Mouse (Mus musculus) lung, adult 2 months (tissue): ENCODE data around the gene Ndufs8. TPM values are rescaled to one million over a fixed set of nuclear protein-coding genes. Genes with fewer than 3 reads are reported as not detected.

Experiments
- DNase-seq: peaks from one replicate; pipeline ENCODE4 v3.0.0; 2022
- H3K4me1 ChIP-seq: fragments of 200-500 bp; 2 replicates; pipeline ENCODE4 v1.6.1; 2011; ENCODE audit warnings: low read length; ENCODE audit not compliant: control insufficient read depth, insufficient read depth
- H3K4me3 ChIP-seq: fragments of 200-500 bp; replicated peaks from 2 replicates; pipeline ENCODE3; 2011; ENCODE audit warnings: low read depth, mild to moderate bottlenecking, control low read depth, low read length; ENCODE audit errors: extremely low read depth
- CTCF ChIP-seq: fragments of 200-500 bp; IDR thresholded peaks from 2 replicates; pipeline ENCODE4 v1.5.1; 2011; ENCODE audit warnings: mild to moderate bottlenecking, low read length, control low read depth; ENCODE audit not compliant: insufficient read depth
- POLR2A ChIP-seq: fragments of 200-500 bp; IDR thresholded peaks from 2 replicates; pipeline ENCODE4 v1.6.1; 2011; ENCODE audit warnings: low read depth, mild to moderate bottlenecking, control low read depth, low read length, borderline replicate concordance; ENCODE audit errors: extremely low read depth
- WGBS: fragments of 180-500 bp; shearing (Covaris S2); methylation state at CpG from one replicate; pipeline ENCODE4 v1.1.7; 2018; 5-methylcytosine and 5-hydroxymethylcytosine counted together
- polyA plus RNA-seq: library from polyadenylated mRNA; depleted of rRNA; stranded (reverse); fragments of >200 nt; gene quantifications from 2 replicates; pipeline ENCODE4 v1.2.3, GENCODE M21; 2012

Ndufs8 gene
- polyA plus RNA-seq, 1 experiment, result 189 TPM

DNA sequence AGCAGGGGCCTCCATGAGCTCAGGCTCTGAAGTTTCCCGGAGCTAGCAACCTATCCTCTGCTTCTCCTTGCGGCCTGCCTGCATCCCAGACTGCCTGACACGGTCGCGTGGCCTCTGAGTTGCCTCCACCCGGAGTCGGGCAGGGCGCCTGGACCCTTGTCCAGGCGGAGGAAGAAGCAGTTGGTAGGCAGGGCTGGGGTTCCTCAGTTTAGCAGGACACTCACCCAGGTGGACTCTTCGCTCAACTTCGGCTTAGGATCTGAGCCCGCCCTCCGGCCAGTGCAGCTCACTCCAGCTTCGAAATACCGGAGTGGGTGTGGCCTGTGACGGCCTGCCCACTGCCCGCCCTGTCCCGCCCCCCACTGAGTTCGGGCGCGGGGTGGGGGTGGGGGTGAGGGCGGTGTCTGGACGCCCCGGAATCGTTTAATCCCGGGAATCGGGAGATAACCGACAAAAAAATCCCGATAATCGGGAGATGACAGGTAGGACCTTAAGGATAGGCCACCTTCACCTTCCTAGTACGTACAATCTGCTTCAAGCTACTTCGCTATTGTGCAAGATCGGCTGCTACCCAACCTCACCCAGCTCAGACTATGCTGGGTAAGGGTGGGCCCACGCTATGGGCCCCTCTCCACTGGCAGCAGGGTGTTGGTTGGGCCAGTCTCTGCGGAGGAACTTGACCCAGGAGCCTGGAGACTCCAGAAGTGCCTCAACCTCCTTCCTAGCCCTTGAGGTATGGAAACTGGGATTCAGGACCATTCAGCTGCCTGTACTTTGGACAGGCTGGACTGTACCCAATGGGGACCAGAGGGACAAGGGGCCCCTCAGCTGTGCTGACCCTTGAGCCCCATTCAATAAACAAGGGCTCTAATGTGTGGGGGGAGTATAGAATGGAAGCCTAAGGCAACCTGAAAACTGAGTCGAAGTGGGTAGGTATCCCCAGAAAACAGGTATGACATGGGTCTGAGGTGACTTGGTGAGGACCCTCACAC is 5.5 kb downstream of the Ndufs8 start, which contains the start of gene Tcirg1:
Gene Tcirg1 (minus strand): TSS at position 339 of the 992 bp plus-strand sequence.
- TF ChIP-seq POLR2A, result peak; percentile 87; the same call in 1 of the 2 replicates
- TF ChIP-seq CTCF, result no peak
- 3% methylated on average over 36 of the region's 36 CpGs for WGBS
- peak within 1 kb of the TSS; percentile 65 for H3K4me3 ChIP-seq
- DNase-seq, result peak; percentile 87
- H3K4me1 ChIP-seq, result peaks cover 13% of the 10 kb centered on the region

- no peak for TF ChIP-seq CTCF
- TF ChIP-seq POLR2A, result no peak
- 5% methylated on average over 10 of the region's 10 CpGs for WGBS
- H3K4me1 ChIP-seq, result peaks cover 12% of the 10 kb centered on the region
- DNase-seq, result no peak
- peak overlapping the region; percentile 65 for H3K4me3 ChIP-seq
These were observed 6.2 kb downstream of the Ndufs8 start for GRCm38 (mm10) chr19:3906326-3906725.

- TF ChIP-seq POLR2A (no peak), CTCF (no peak)
- WGBS, result 10% methylated on average over 6 of the region's 6 CpGs
- Histone ChIP-seq H3K4me1 (peaks cover 12% of the 10 kb centered on the region), H3K4me3 (peak overlapping the region; percentile 57)
- DNase-seq, result peak; percentile 59
These were observed 7.2 kb downstream of the Ndufs8 start for GRCm38 (mm10) chr19:3905261-3905969.

- no peak for DNase-seq
- Histone ChIP-seq H3K4me3 (no peak overlapping the region), H3K4me1 (peaks cover 12% of the 10 kb centered on the region)
- WGBS, result 51% methylated on average over 10 of the region's 10 CpGs
- no peak for TF ChIP-seq POLR2A
- no peak for TF ChIP-seq CTCF
These were observed 8.3 kb downstream of the Ndufs8 start for GRCm38 (mm10) chr19:3904363-3904675.

- Histone ChIP-seq H3K4me1 (peaks cover 12% of the 10 kb centered on the region), H3K4me3 (no peak overlapping the region)
- DNase-seq, result no peak
- TF ChIP-seq CTCF (no peak), POLR2A (no peak)
- 82% methylated on average over 25 of the region's 25 CpGs for WGBS
These were observed 8.8 kb downstream of the Ndufs8 start for GRCm38 (mm10) chr19:3903648-3904362.

DNA sequence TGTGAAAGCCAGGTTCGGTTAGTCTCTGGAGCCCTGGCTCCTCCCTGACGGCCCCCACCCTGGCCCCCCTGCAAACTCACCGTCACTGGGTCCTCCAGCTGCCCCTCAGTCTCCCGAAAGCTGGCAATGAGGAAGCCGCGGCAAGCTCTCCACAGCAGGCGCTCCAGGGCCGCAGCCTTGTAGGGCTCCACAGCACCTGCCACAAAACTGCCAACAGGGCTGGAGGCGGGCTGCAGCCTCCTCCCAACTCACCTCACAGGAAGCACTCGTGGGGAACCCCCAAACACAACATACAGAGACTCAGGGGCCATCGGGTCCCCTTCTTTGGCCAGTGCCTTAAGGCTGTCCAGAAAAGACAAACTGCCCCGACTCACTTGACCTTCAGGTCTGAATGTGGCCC is 9.6 kb downstream of the Ndufs8 start:
- peaks cover 12% of the 10 kb centered on the region for H3K4me1 ChIP-seq
- WGBS, result 81% methylated on average over 12 of the region's 12 CpGs
- DNase-seq, result no peak

GRCm38 (mm10) chr19:3899618-3900017 is 13.0 kb downstream of the Ndufs8 start:
- TF ChIP-seq CTCF (no peak), POLR2A (no peak)
- 0 out of 2 replicates have a peak, but pooled peaks cover 4% of the 10 kb centered on the region for H3K4me1 ChIP-seq
- WGBS, result 91% methylated on average over 4 of the region's 4 CpGs
- no peak for DNase-seq
- H3K4me3 ChIP-seq, result no peak overlapping the region

More for the DNA sequence above, 9.6 kb downstream of the Ndufs8 start:
- H3K4me3 ChIP-seq, result no peak overlapping the region
- TF ChIP-seq CTCF (no peak), POLR2A (no peak)

DNA sequence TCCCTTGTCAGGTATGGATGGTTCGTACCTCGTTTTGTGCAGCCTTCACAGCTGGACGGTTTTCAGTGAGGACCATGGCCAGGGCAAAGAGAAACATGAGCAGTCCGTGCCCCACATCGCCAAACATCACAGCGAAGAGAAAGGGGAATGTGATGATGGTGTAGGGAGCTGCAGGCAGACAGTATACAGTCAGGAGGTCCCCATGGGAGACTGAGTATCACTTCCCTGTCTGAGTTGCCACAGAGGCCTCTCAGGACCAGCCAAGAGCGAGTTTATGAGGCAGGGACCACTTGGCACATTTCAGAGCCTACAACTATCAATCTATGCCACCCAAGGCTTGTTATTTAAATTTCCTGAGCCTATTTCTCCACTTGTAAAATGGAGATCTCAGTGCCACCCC is 13.6 kb downstream of the Ndufs8 start:
- H3K4me3 ChIP-seq, result no peak overlapping the region
- H3K4me1 ChIP-seq, result no peaks in the 10 kb centered on the region
- DNase-seq, result no peak
- WGBS, result 85% methylated on average over 7 of the region's 7 CpGs
- TF ChIP-seq CTCF (no peak), POLR2A (no peak)

DNA sequence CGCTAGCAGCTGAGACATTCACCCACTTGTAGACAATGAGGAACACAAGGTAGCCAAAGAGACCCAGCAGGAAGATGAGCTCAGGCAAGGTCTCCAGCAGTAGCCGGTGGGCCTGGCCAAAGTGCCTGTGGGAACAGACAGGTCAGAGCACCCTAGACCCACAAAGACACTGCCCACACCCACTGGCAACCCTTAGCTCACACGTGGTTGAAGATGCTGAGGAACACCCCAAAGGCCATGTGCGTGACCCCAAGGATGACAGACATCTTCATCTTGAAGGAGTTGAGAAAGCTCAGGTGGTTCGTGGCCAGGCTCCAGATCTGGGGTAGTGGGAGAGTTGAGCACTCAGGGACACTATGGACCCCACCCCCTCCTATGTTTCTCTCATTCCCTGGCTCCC is 15.0 kb downstream of the Ndufs8 start:
- H3K4me1 ChIP-seq, result no peaks in the 10 kb centered on the region
- 92% methylated on average over 5 of the region's 5 CpGs for WGBS
- no peak for TF ChIP-seq POLR2A
- TF ChIP-seq CTCF, result no peak
- DNase-seq, result no peak
- no peak overlapping the region for H3K4me3 ChIP-seq
